Mouse (Mus musculus): Measurements from ENCODE around the gene Fam71f2. TPM values are rescaled to one million over a fixed set of nuclear protein-coding genes. Genes with fewer than 3 reads are reported as not detected.
A peak's percentile ranks its signal among the peaks of the same experiment; 100 is the strongest.

Fam71f2 gene
- polyA plus RNA-seq, 1 experiment from 2014 or later, result 0.61 TPM

- 61% methylated on average over 4 of the region's 4 CpGs for WGBS
- Histone ChIP-seq H3K4me3 (ENCODE audit: low read depth, low read length) (no peak overlapping the region), H3K36me3 (ENCODE audit: control insufficient read depth, insufficient read depth, low read length) (no peaks in the 10 kb centered on the region), H3K4me1 (ENCODE audit: control insufficient read depth, insufficient read depth, low read length) (no peaks in the 10 kb centered on the region), H3K9me3 (ENCODE audit: control insufficient read depth, low read length) (no peaks in the 10 kb centered on the region), H3K4me2 (ENCODE audit: low read depth, low read length) (no peak overlapping the region), H3K9ac (ENCODE audit: low read depth, low read length) (no peak overlapping the region), H3K27ac (replicated peaks; ENCODE audit: low read depth, low read length) (no peak overlapping the region), H3K27me3 (replicated peaks; ENCODE audit: control insufficient read depth, insufficient read depth, low read length) (no peaks in the 10 kb centered on the region)
- ATAC-seq (ENCODE audit: low read depth) (no peak), DNase-seq (ENCODE audit: low spot score) (no peak)
Measured at GRCm38 (mm10) chr6:29266936-29267335, 12.5 kb upstream of the Fam71f2 start.

- H3K27me3 ChIP-seq (replicated peaks; ENCODE audit: control insufficient read depth, insufficient read depth, low read length), result no peaks in the 10 kb centered on the region
- H3K4me2 ChIP-seq (ENCODE audit: low read depth, low read length), result no peak overlapping the region
- H3K27ac ChIP-seq (replicated peaks; ENCODE audit: low read depth, low read length), result no peak overlapping the region
- no peak overlapping the region for H3K9ac ChIP-seq (ENCODE audit: low read depth, low read length)
- ATAC-seq (ENCODE audit: low read depth) (no peak), DNase-seq (ENCODE audit: low spot score) (no peak)
- 68% methylated on average over 6 of the region's 6 CpGs for WGBS
- H3K4me3 ChIP-seq (ENCODE audit: low read depth, low read length), result no peak overlapping the region
- H3K9me3 ChIP-seq (ENCODE audit: control insufficient read depth, low read length), result no peaks in the 10 kb centered on the region
- H3K4me1 ChIP-seq (ENCODE audit: control insufficient read depth, insufficient read depth, low read length), result peaks cover 3% of the 10 kb centered on the region; the same call in 1 of the 2 replicates
- H3K36me3 ChIP-seq (ENCODE audit: control insufficient read depth, insufficient read depth, low read length), result peaks cover under 1% of the 10 kb centered on the region; the same call in 1 of the 2 replicates
Measured at GRCm38 (mm10) chr6:29269006-29269668, 10.3 kb upstream of the Fam71f2 start.

- peaks cover 18% of the 10 kb centered on the region for H3K36me3 ChIP-seq (ENCODE audit: control insufficient read depth, insufficient read depth, low read length)
- 7% methylated on average over 8 of the region's 8 CpGs for WGBS
- no peaks in the 10 kb centered on the region for H3K27me3 ChIP-seq (replicated peaks; ENCODE audit: control insufficient read depth, insufficient read depth, low read length)
- H3K4me1 ChIP-seq (ENCODE audit: control insufficient read depth, insufficient read depth, low read length), result peaks cover 3% of the 10 kb centered on the region; the same call in 1 of the 2 replicates
- DNase-seq (ENCODE audit: low spot score) (peak; percentile 16), ATAC-seq (ENCODE audit: low read depth) (no peak)
- no peak overlapping the region for H3K4me3 ChIP-seq (ENCODE audit: low read depth, low read length)
- no peaks in the 10 kb centered on the region for H3K9me3 ChIP-seq (ENCODE audit: control insufficient read depth, low read length)
- H3K4me2 ChIP-seq (ENCODE audit: low read depth, low read length), result no peak overlapping the region
- no peak overlapping the region for H3K9ac ChIP-seq (ENCODE audit: low read depth, low read length)
- no peak overlapping the region for H3K27ac ChIP-seq (replicated peaks; ENCODE audit: low read depth, low read length)
Measured at GRCm38 (mm10) chr6:29270961-29271360, 8.4 kb upstream of the Fam71f2 start.

- Histone ChIP-seq H3K9me3 (ENCODE audit: control insufficient read depth, low read length) (no peaks in the 10 kb centered on the region), H3K9ac (ENCODE audit: low read depth, low read length) (peak within 1 kb of the TSS; percentile 83), H3K4me1 (ENCODE audit: control insufficient read depth, insufficient read depth, low read length) (peaks cover 3% of the 10 kb centered on the region; the same call in 1 of the 2 replicates), H3K4me2 (ENCODE audit: low read depth, low read length) (peak within 1 kb of the TSS; percentile 71), H3K27ac (replicated peaks; ENCODE audit: low read depth, low read length) (peak within 1 kb of the TSS; percentile 72), H3K4me3 (ENCODE audit: low read depth, low read length) (peak within 1 kb of the TSS; percentile 76), H3K36me3 (ENCODE audit: control insufficient read depth, insufficient read depth, low read length) (peaks cover 18% of the 10 kb centered on the region), H3K27me3 (replicated peaks; ENCODE audit: control insufficient read depth, insufficient read depth, low read length) (no peaks in the 10 kb centered on the region)
- DNase-seq (ENCODE audit: low spot score), result peak; percentile 97
- ATAC-seq (ENCODE audit: low read depth), result peak; percentile 100
- under 1% methylated on average over 45 of the region's 46 CpGs for WGBS
Measured at GRCm38 (mm10) chr6:29272312-29273072, 6.9 kb upstream of the Fam71f2 start, which contains the start of gene Hilpda. Gene Hilpda, plus strand, starts transcription at chr6:29272488.

GRCm38 (mm10) chr6:29276746-29277145 lies 2.6 kb upstream of the Fam71f2 start:
- DNase-seq (ENCODE audit: low spot score) (no peak), ATAC-seq (ENCODE audit: low read depth) (no peak)
- H3K9me3 ChIP-seq (ENCODE audit: control insufficient read depth, low read length), result no peaks in the 10 kb centered on the region
- no peak overlapping the region for H3K4me3 ChIP-seq (ENCODE audit: low read depth, low read length)
- 93% methylated on average over 5 of the region's 5 CpGs for WGBS
- peaks cover 18% of the 10 kb centered on the region for H3K36me3 ChIP-seq (ENCODE audit: control insufficient read depth, insufficient read depth, low read length)
- no peak overlapping the region for H3K27ac ChIP-seq (replicated peaks; ENCODE audit: low read depth, low read length)
- no peaks in the 10 kb centered on the region for H3K27me3 ChIP-seq (replicated peaks; ENCODE audit: control insufficient read depth, insufficient read depth, low read length)
- H3K4me1 ChIP-seq (ENCODE audit: control insufficient read depth, insufficient read depth, low read length), result peaks cover 3% of the 10 kb centered on the region; the same call in 1 of the 2 replicates
- no peak overlapping the region for H3K9ac ChIP-seq (ENCODE audit: low read depth, low read length)
- H3K4me2 ChIP-seq (ENCODE audit: low read depth, low read length), result no peak overlapping the region

GRCm38 (mm10) chr6:29278513-29279267 lies 703 bp upstream of the Fam71f2 start:
- Histone ChIP-seq H3K4me3 (ENCODE audit: low read depth, low read length) (no peak overlapping the region), H3K9ac (ENCODE audit: low read depth, low read length) (no peak overlapping the region), H3K27ac (replicated peaks; ENCODE audit: low read depth, low read length) (no peak overlapping the region), H3K27me3 (replicated peaks; ENCODE audit: control insufficient read depth, insufficient read depth, low read length) (no peaks in the 10 kb centered on the region), H3K4me1 (ENCODE audit: control insufficient read depth, insufficient read depth, low read length) (no peaks in the 10 kb centered on the region; the same call in 1 of the 2 replicates), H3K36me3 (ENCODE audit: control insufficient read depth, insufficient read depth, low read length) (peaks cover 18% of the 10 kb centered on the region), H3K9me3 (ENCODE audit: control insufficient read depth, low read length) (no peaks in the 10 kb centered on the region), H3K4me2 (ENCODE audit: low read depth, low read length) (no peak overlapping the region)
- DNase-seq (ENCODE audit: low spot score) (peak; percentile 79), ATAC-seq (ENCODE audit: low read depth) (peak; percentile 57; the same call in 1 of the 2 replicates)
- WGBS, result 30% methylated on average over 8 of the region's 8 CpGs

- no peak overlapping the region for H3K27ac ChIP-seq (replicated peaks; ENCODE audit: low read depth, low read length)
- H3K27me3 ChIP-seq (replicated peaks; ENCODE audit: control insufficient read depth, insufficient read depth, low read length), result no peaks in the 10 kb centered on the region
- H3K4me2 ChIP-seq (ENCODE audit: low read depth, low read length), result no peak overlapping the region
- ATAC-seq (ENCODE audit: low read depth) (no peak), DNase-seq (ENCODE audit: low spot score) (no peak)
- H3K36me3 ChIP-seq (ENCODE audit: control insufficient read depth, insufficient read depth, low read length), result 0 out of 2 replicates have a peak, but pooled peaks cover 2% of the 10 kb centered on the region
- H3K9ac ChIP-seq (ENCODE audit: low read depth, low read length), result no peak overlapping the region
- no peaks in the 10 kb centered on the region for H3K4me1 ChIP-seq (ENCODE audit: control insufficient read depth, insufficient read depth, low read length)
- H3K4me3 ChIP-seq (ENCODE audit: low read depth, low read length), result no peak overlapping the region
- no peaks in the 10 kb centered on the region for H3K9me3 ChIP-seq (ENCODE audit: control insufficient read depth, low read length)
- WGBS, result 37% methylated on average over 7 of the region's 7 CpGs
Measured at GRCm38 (mm10) chr6:29280671-29281070, 1.3 kb downstream of the Fam71f2 start.

GRCm38 (mm10) chr6:29286870-29287269 lies 7.5 kb downstream of the Fam71f2 start:
- no peak for DNase-seq (ENCODE audit: low spot score)
- Histone ChIP-seq H3K9ac (ENCODE audit: low read depth, low read length) (no peak overlapping the region), H3K4me3 (ENCODE audit: low read depth, low read length) (no peak overlapping the region), H3K4me1 (ENCODE audit: control insufficient read depth, insufficient read depth, low read length) (no peaks in the 10 kb centered on the region), H3K9me3 (ENCODE audit: control insufficient read depth, low read length) (no peaks in the 10 kb centered on the region), H3K4me2 (ENCODE audit: low read depth, low read length) (no peak overlapping the region), H3K27ac (replicated peaks; ENCODE audit: low read depth, low read length) (no peak overlapping the region), H3K36me3 (ENCODE audit: control insufficient read depth, insufficient read depth, low read length) (no peaks in the 10 kb centered on the region), H3K27me3 (replicated peaks; ENCODE audit: control insufficient read depth, insufficient read depth, low read length) (no peaks in the 10 kb centered on the region)
- 69% methylated on average over 7 of the region's 7 CpGs for WGBS
- ATAC-seq (ENCODE audit: low read depth), result no peak

All from embryonic facial prominence, embryonic 14.5 days (tissue).